Mouse (Mus musculus) MN1 (cell line): Measurements from ENCODE around the gene Cyp2b9.
"Not testable (repeated sequence)": the region's sequence is repeated elsewhere in the genome, so short reads cannot be mapped to it uniquely, and the experiment has no call there.

Experiments
- DNase-seq: peaks from one replicate; pipeline ENCODE4 v3.0.0-alpha.2; 2016; ENCODE audit warnings: low spot score

Gene Cyp2b9

DNA sequence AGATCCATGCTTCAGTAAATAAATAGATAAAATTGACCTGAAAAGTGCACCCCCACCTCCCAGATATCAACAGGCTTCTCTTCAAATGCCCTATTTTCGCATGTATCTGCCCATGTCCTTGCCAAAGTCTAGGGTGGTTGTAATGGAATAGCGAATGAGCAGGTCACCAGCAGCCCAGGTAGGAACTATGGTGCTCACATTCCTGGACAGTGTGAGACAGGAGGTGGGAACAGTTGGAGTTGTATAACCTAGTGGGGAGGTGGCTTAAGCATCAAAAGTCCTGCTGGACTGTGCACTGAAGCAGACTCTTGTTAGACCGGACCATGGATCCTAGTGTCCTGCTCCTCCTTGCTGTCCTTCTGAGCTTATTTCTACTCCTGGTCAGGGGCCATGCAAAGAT lies at the start of gene Cyp2b9:
Gene Cyp2b9 (plus strand): TSS at position 301 of the 400 bp plus-strand sequence.
- not testable (repeated sequence) for DNase-seq

DNA sequence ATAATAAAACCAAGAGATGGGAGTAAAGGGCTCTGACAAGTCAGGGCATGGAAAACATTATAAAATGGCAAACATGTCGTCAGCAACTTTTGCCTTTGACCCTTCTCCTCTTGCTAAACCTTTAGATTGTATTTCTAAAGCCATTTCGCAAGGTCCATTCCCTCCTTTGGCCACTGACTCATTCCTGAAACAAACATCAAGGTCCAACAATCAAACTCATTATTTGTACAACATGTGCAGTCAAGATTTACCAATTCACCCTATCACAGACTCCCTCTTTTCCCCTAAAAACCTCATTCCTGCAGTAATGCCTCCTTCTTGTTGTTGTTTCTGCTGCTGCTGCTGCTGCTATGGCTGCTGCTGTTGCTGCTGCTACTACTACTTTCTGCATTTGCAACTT lies 33.6 kb upstream of the Cyp2b9 start:
- not testable (repeated sequence) for DNase-seq

DNA sequence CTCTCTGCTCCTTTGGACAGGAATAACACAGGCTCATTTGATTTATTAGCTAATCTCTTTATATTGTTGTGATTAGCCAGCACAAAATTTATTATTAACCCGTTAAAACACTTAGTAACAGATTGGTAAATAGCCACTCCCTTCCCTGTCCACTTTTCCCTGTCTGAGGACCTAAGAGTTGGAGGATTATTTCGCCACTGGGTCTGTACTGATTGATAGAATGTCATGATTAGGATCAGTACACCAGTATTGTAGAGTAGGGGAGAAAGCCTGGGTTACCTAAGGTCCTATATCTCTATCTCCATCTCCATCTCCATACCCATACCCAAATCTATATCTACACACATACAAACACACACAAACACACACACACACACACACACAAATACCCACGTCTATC lies 29.6 kb upstream of the Cyp2b9 start:
- DNase-seq, result not testable (repeated sequence)

DNA sequence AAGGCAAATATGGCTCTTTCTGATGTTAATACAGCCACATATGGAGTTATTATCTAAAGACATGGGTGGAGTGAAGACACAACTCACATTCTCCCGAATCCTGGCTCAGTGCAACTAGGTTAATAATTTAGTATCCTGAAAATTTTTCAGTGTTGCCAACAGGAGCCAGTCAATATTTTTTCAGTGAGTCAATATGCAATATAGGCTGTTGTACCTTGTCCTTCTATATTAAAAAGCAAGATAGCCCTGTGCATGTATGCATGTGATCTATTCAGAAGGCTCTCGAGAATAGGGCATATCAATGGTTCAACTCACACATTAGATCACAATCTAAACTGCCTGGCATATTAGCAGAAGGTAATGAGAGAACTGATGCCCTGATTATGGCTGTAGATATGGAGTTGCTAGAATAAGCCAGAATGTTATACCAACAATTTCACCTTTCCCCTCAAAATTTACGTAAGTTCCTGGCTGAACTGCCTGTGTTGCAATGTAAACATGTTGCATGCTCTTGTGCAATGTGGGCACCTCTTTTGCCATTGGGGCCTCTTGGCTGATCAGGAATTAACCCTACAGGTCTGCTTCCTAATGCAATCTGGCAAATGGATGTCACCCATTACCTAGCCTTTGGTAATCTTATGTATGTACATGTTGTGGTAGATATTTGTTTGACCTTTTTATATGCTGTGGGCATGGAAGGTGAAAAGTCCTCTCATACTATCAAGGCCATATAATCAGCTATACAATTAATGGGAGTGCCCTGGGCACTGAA lies 4.3 kb upstream of the Cyp2b9 start:
- not testable (repeated sequence) for DNase-seq

- DNase-seq, result no peak
Observed at GRCm38 (mm10) chr7:26201083-26201482, 27.9 kb downstream of the Cyp2b9 start.

DNA sequence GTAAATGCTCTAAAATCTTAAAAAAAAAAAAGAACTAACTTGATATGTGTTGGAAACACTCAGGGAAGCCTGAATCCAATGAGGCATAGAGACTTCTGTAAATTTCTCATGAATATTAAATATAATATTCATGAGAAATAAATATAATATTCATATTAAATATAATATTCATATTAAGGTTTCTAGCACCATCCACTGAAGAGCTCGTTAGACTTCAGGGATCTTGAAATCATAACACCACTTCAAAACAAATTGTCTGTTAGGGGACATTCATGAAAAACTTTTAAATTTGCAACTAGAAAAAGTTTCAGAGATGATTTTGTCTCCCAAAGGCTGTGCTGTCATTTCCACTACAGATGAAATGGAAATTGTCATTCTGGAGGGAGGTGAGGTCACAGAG lies 86.8 kb downstream of the Cyp2b9 start, which contains the start of gene Vmn1r184:
Gene Vmn1r184 (plus strand): TSS at position 301 of the 400 bp plus-strand sequence.
- not testable (repeated sequence) for DNase-seq
